Mouse (Mus musculus) CD8-positive naive resting alpha-beta T cell, adult 2 months (primary cell): ENCODE measurements around the gene Cd47.
"Not testable (repeated sequence)": the region's sequence is repeated elsewhere in the genome, so short reads cannot be mapped to it uniquely, and the experiment has no call there.

Experiments used
- DNase-seq, 2 experiments: peaks; one replicate each; pipeline ENCODE4 v3.0.0; 2022; ENCODE audit warnings: low read depth in 2 of 2, low spot score in 2 of 2

The Cd47 gene

DNA sequence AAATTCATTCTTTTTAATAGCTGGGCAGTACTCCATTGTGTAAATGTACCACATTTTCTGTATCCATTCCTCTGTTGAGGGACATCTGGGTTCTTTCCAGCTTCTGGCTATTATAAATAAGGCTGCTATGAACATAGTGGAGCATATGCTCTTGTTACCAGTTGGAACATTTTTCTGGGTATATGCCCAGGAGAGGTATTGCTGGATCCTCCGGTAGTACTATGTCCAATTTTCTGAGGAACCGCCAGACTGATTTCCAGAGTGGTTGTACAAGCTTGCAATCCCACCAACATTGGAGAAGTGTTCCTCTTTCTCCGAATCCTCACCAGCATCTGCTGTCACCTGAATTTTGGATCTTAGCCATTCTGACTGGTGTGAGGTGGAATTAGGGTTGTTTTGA is 30.6 kb downstream of the Cd47 start:
- not testable (repeated sequence) for DNase-seq

DNA sequence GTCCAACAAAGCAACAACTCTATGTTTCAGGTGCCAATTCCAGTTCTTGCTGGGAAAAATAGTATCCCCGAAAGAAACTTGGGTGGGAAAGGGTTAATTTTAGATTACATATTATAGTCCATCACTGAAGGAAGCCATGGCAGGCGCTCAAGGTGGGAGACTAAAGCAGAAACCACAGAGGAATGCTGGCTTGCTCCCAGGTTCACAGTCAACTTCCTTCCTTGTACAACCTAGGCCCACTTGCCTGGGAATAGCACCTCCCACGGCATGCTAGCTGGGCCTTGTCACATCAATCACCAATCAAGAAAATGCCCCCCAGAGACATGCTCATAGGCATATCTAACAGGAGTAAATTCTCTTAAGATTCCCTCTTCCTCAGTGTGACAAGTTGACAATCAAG is 32.0 kb downstream of the Cd47 start:
- DNase-seq: no peak

DNA sequence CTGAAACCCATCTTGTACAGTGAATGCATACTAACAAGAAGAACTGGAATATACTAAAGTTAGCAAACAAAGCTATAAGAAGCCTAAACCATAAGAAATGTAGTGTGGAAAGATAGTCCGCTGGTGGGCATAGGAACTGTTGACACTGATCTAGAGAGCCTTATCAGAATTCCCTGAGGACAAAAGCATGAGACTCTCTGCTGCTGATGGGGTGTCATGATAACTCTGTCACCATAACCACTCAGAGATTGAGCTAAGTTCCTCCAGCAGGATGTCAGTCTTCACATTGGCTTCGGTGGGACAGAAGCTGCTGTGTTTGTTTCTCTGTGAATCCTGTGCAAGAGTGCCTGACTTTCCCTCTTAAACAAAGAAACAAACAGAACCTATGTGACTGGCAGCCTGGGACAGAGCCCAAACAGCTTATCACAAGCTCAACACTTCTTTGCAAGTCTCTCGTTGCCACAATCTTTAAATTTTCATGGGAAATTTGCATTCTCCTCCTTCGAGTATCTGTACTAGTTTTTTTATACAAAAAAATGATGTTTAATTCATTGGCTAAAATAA is 33.9 kb downstream of the Cd47 start:
- no peak for DNase-seq

DNA sequence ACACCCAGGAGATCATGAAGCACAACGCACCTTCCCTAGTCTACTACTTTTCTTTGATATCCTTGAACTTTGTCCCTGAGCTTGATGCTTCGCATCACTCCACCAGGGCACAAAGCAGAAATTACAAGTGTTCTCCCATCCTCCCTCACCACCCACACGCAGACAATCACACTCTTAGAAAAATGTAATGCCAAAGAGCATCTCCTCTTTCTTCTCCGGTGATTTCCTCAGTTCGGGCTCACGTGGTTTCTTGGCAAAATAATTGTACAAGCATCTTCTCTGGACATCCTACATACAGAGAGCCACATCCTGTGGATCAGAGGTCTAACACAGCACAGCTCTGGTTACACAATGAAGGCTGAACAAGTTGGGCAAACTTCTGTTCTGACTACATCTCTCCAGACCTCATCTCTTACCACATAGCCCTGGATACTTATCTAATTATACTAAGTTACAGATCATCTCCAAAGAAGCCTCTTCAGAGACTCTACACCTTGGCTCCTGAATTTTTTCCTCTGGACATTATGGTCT is 36.4 kb downstream of the Cd47 start:
- DNase-seq: no peak

DNA sequence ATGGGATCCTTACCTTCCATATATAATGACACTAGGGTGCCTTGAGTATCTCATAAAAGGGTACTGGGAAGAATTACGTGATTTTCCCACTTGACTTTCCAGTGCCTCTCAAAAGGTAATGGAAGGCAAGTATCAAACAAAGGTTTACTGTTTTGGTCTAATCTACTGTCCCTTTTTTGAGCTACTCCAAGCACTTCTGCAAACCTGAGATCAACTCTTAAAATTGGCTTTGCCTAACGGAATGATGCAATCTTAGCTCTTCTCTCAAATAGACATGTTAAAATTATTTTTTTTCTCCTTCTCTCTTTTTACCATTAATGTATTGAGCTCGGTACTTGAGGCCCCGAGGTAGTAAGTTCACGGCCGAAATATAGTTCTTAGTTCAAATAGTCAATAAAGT is 38.6 kb downstream of the Cd47 start:
- DNase-seq: no peak

DNA sequence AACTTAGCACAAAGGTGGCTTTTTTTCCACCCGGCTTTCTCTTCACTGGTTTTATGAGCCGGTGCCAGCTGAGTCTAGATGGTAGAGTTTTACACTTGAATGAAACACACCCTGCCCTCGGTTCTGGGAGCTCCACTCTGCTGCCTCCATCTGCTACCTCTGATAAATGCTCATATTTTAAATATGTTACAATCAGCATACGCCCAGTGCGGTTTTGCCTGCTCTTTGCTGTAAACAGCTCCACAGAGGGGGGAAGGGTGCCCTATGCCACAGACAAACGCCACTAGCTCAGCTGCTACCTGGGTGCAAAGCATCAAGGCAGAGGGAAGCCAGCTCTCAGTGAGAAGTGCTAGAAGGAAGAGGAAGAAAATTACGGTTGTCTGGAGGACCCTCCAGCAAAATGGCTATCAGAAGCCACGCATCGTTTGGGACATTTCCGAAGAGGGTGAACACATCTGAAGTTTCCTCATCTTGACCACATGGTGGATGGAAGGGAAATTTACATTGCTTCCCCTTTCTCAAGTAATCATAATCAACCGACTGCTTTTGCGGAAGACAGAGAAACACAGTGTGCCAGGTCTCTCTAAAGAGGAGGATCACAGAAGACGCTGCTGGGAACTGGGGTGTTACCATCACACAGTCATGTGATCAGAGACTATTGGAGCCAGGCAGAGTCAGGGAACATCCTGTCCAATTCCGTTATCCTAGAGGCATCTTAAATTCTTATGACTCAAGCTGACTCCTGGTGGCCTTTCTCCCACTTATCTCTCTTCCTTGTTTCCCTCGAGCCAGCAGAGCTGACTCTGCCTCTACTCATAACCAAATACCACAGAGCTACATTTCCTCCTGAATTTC is 39.6 kb downstream of the Cd47 start:
- DNase-seq: peak; percentile 79 to 87

DNA sequence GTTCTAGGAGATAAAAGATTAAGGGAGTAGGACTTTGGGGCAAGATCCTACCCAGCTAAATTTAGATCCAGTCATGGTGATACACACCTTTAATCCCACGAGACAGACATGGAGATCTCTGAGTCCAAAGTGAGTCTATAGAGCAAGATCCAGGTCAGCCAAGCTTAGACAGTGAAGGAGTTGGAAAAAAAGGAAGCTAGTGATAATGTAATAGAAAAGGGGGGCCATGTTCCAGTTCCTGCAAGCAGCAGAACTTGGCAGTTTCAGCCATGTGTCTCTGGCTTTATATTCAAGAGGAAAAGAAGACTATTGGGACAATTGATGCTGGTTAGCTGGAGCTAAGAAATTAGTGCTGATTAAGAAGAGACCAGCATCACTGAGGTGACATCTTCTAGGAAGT is 43.4 kb downstream of the Cd47 start:
- DNase-seq: no peak

DNA sequence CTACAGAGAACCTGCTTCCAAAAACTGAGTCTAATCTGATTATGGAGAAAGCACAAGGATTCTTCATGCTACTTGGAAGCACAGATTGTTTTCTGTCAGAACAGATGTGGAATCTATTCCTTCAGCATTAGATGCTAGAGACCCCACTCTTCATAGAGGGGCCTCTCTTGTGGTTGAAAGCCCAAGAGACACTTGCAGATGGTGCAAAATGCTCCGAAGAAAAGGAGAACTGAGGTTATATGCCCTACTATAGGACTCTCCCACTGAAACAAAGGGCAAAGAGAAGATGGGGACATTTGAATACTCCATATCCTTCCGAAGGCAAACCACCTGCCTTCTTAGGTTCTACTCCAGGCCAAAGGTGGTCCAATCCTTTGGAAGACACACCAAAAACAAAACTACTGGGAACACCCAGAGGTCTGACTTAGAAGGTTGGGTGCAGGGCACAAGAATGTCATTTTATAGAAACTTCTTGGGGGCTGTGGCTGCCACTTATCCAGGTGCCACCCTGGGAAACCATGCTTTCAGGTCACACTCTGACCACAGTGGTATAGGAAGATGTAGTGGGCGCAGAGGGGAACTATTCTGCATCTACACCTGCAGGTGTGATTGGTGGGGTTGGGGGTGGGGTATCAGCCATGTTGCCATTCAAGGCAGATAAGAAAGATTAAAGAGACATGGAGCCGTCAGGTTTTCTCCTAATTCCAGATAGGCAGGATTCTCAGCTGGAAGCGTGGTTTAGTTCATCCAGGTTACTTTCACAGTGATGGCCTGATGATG is 47.1 kb downstream of the Cd47 start:
- no peak for DNase-seq

DNA sequence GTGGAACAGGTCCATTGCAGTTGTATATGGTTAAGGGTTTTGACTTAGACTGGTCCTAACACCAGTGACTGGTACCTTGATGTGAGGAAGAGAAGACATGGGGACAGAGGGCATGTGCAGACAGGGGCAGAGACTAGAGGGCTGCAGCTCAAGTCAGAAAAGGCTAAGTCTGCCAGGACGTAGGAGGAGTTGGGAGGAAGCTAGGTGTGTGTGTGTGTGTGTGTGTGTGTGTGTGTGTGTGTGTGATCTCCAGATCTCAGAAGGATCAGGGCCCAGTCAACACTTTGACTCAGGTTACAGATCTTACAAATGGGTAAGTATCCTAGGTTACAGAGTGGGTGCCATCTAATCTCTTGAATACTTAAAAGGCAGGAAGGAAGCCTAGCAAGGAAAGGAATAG is 48.3 kb downstream of the Cd47 start:
- no peak for DNase-seq

DNA sequence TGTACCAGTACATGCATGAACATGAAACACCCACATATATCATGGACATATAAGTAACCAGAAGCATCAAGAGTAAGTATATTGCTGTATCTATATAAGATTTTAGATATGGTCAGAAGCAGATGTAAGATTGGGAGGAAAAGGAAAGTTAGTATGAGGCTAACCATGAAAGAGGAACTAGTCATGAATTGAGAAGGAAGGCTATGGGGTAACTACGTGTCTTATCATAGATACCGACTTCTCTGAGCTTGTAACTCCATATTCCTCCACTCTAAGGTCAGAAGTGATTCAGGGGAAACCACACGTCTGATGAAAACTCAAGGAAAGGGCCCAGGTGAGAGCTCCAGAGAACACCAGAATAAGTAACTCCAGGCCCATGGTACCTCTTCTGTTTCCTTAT is 52.6 kb downstream of the Cd47 start:
- DNase-seq: no peak

DNA sequence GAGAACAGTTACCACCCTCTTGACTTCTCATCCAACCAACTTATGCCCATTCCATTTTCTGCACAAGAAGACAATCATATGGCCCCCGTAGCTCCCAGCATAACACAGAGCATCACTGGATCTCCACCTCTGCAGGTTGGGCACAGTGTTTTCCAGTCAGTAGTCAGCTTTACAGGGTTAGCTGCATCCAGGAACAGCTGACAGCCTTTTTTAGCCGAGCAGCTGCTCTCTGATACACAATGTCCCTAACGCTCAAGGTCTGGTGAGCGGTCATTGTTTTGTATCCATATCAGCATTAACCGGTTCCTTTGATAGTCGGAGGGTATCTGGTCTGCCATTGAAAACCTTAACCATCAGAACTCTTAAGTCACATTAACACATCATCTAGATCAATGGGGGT is 53.3 kb downstream of the Cd47 start:
- DNase-seq: no peak

DNA sequence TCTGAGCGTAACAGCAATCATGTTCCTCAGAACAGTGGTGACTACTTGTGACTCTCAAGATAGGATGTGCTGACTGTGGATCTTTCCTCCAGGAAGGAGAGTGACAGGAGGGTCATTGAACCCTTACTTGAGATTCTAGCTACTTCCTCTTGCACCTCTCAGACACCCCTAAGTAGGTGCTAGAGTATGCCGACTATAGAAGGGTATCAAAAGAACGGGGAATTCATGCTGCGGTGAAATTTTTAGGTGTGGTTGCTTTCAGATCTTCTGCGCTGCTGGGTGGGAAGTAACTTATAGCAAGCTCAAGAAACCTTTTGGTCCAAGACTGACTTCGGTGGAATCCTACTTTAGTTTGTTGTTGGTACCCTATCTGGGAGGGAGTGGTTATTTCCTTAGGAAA is 53.9 kb downstream of the Cd47 start:
- DNase-seq: peak; percentile 68 to 71

DNA sequence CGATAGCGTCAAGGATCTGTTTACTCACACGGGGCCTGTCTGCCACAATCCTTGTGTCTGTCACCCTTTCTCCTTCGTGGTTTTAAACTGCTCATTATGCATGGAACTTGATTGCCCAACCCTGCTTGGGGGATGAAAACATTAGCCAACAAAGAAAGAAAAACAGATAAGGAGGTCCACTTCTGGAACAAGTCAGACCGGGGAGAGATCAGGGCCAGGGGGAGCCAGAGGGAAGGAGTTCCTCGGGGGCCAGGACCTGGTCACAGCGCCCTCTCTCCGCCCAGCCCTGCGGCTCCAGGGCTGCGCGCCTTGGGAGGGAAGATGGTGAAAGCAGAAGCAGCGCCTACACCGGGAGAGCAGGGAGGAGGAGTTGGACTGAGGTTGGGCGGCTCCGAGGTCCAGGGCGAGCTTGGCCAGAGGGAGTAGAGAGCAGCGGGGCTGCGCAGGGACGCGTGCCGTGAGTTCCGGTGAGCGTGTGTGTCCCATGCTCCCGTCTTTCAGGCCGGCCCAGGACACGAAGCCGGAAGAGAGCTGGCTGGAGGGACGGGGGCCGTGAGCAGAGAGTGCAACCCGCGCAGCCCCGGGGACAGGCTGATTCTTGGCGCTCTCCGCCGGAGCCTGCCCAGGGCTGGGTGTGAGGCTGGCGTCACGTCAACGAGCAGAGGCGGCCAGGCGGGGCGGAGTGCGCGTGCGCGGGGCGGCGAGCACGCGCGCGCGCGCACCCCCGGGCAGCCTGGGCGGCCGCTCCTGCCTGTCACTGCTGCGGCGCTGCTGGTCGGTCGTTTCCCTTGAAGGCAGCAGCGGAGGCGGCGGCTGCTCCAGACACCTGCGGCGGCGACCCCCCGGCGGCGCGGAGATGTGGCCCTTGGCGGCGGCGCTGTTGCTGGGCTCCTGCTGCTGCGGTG is 54.9 kb downstream of the Cd47 start:
- DNase-seq: peak; percentile 81 to 86

DNA sequence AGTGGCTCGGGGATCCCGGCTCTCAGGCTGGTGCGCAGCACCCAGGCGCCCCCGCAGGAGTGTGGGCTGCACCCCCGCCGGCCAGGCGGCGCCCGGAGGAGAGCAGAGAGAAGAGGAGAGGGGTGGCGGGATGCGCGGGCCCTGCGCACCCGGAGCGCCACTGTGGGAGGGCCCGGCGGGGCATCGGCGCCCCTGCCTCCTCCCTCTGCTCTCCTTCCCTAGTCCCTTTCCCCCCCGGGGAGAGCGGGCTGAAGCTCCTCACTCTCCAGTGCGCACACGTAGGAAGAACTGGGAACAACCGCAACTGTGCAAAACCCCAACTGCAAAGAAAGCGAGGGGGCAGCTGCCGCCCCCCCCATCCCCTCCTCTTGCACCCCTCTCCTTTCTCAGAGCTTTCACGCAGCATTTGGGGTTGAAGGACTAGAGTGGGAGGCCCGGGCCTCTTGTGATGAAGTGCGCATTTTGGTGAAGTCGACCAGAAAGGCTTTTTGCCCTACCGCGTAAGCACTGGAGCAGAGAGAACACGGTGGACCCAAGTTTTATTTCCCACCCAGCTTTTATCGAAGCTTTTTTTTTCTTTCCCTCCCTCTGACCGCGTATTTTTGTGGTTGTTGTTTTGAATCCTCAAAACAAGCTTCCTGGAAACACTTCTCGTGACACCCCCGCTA is 55.6 kb downstream of the Cd47 start:
- peak in 1 of 2 experiments; percentile 25 for DNase-seq

DNA sequence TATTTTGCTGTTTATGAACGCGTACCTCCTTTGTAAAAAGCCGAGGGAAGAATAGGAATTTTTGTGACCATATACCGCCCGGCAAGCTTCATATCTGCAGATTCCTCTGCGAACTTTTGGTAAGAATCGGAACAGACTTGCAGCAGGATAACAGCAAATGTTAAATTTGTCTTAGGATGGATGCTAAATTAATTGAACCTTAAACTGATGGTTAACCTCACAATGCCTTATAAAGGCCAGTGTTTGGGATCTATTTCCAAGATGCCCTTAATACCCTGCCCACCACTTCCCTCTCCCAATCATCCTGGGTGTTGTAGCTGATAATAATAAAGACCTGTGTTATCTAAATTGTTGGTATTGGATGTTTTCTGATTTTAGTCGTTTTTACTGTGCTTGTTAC is 56.3 kb downstream of the Cd47 start:
- DNase-seq: no peak

DNA sequence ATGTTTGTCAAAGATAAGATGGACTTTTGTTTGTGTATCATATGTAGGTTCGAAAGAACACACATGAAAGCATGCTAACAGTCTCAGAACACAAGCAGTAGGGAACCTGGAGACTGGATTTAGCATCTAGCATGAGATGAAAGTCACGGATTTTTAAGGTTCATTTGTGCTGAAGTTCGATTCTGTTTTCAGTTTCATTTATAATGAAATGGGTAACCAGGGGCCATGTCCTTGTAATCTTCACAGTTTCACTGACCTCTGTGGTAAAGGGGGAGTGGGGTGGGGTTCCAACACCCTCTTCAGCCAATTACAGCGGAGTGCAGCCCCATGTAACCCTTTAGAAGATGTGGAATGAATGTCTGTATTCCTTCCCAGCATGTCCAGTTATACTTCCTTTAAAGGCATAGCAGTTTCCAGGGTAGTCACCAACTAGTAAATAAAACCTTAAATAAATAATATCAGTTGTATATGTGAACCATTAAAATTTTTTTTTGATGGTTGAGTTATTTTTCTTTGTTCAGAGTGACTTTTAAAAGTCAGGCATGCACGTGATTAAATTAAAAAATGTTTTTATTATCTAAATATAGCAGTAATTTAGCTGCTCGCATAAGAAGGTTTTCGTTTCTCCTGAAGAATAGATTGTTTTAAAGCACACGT is 57.3 kb downstream of the Cd47 start:
- no peak for DNase-seq

DNA sequence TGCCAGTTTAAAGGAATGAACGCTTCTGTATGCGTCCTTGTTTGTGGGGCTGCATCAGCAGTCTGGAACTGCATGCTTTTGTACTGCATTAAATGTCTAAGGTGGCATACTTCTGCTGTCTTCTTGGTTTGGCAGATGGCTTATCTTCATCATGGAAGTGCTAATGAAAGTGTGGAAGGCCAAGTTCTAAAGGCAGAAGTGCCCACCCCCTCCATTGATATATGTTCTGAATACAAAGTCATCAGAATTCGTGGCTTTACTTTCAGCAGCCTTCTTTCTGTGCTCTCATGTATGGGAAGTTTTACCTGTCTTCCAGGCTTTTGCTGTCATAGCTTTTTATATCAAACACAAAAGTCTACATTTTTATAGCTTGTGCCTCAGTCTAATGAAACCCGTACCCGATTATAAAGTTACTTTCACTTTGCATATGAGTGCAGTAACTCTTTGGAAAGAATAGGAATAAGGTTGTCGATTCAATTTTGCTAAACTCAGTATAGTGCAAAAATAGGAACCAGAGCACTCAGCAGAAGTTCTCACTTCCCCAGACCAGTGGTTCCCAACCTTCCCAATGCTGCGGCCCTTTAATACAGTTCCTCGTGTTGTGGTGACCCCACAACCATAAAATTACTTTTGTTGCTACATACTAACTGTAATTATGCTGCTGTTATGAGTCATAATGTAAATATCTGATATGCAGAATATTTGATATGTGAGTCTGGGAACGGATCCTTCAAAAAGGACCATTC is 58.0 kb downstream of the Cd47 start:
- DNase-seq: no peak

DNA sequence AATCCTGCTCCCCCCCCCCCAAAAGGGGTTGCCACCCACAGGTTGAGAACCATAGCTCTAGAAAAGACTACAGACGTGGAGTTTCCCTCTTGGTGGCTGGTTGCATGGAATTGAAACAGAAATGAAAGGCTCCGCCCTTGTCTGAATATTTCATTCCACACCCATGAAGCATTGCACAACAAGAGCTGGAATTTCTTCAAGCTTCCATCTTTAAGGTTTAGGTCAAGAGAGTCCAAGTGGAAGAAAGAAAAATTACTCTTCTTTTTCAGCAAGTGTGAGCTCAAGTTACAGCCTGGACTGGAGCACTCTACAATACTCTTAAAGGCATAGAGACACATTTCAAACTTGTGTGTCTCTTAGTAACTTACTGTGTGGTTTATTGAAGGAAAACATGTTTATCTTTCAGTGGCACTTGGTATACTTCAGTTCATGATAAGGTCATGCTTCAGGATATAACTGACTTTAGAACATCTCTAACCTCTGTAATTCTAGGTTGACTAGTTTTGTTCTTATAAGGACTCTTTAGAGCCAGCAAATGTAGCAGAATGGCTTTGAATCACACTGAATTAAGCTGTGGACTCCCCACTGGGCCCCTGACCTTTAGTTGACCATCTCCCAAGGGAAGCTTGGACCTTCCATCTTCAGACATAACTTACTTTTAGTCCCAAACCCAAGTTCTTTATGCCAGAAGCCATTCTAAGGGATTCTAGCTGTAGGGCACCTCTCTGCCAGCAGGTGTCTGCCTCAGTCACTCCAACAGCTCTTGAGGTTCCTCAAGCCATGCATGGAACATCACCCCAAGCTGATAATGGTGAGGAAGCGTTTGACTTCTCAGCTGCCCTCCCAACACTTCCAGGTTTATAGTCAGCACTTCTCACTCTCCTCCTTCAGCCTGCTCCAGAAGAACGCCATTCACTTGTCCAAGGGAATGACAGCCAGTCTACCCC is 58.8 kb downstream of the Cd47 start:
- DNase-seq: peak in 1 of 2 experiments; percentile 37
